Mouse (Mus musculus) limb, embryonic 14.5 days (tissue): ENCODE data around the gene Atp11a. TPM values are rescaled to one million over a fixed set of nuclear protein-coding genes. Genes with fewer than 3 reads are reported as not detected.

ENCODE experiments used
- ATAC-seq: fragments of 200-750 bp; cut with Nextera tagmentation; 2 replicates; pipeline ENCODE4 v1.8.0; 2017; ENCODE audit warnings: low read depth, moderate number of reproducible peaks, moderate TSS enrichment; ENCODE audit not compliant: low FRiP score
- DNase-seq: peaks from one replicate; pipeline ENCODE4 v3.0.0-alpha.2; 2015; ENCODE audit warnings: low spot score
- H3K27ac ChIP-seq: fragments of 300-500 bp; sonication (generic); replicated peaks from 2 replicates; pipeline ENCODE4 v1.5.1; 2014; ENCODE audit warnings: low read depth, mild to moderate bottlenecking, low read length, moderate library complexity, mixed read lengths
- H3K27me3 ChIP-seq: fragments of 300-500 bp; sonication (generic); 2 replicates; pipeline ENCODE4 v1.6.1; 2014; ENCODE audit warnings: low read length, mixed read lengths; ENCODE audit not compliant: control insufficient read depth, insufficient read depth
- H3K36me3 ChIP-seq: fragments of 300-500 bp; sonication (generic); 2 replicates; pipeline ENCODE4 v1.6.1; 2014; ENCODE audit warnings: mild to moderate bottlenecking, low read length, moderate library complexity, mixed read lengths; ENCODE audit not compliant: control insufficient read depth, insufficient read depth
- H3K4me1 ChIP-seq: fragments of 300-500 bp; sonication (generic); 2 replicates; pipeline ENCODE4 v1.6.1; 2014; ENCODE audit warnings: antibody characterized with exemption, low read length, mixed read lengths; ENCODE audit not compliant: control insufficient read depth, insufficient read depth
- H3K4me2 ChIP-seq: fragments of 300-500 bp; sonication (generic); replicated peaks from 2 replicates; pipeline ENCODE4 v1.6.1; 2014; ENCODE audit warnings: low read depth, mild to moderate bottlenecking, low read length, moderate library complexity; ENCODE audit not compliant: severe bottlenecking
- H3K4me3 ChIP-seq: fragments of 300-500 bp; sonication (generic); replicated peaks from 2 replicates; pipeline ENCODE4 v1.5.1; 2014; ENCODE audit warnings: low read length
- H3K9ac ChIP-seq: fragments of 300-500 bp; sonication (generic); 2 replicates; pipeline ENCODE4 v1.6.1; 2014; ENCODE audit warnings: mild to moderate bottlenecking, low read depth, low read length, moderate library complexity; ENCODE audit not compliant: severe bottlenecking
- H3K9me3 ChIP-seq: fragments of 300-500 bp; sonication (generic); 2 replicates; pipeline ENCODE4 v1.6.1; 2016; ENCODE audit warnings: low read length; ENCODE audit not compliant: control insufficient read depth
- POLR2A ChIP-seq: fragments of 200-500 bp; IDR thresholded peaks from 2 replicates; pipeline ENCODE4 v1.8.0; 2012; ENCODE audit warnings: inconsistent platforms, mild to moderate bottlenecking, moderate library complexity, borderline replicate concordance; ENCODE audit not compliant: insufficient read depth, insufficient read length; ENCODE audit errors: extremely low read depth
- WGBS: fragments of 180-500 bp; shearing (Covaris S2); extraction: QIAGEN DNeasy Blood & Tissue Kit; methylation state at CpG from one replicate; pipeline ENCODE4 v1.1.7; 2014; 5-methylcytosine and 5-hydroxymethylcytosine counted together
- polyA plus RNA-seq, 2 experiments: library from polyadenylated mRNA; depleted of rRNA in 1 of 2; stranded (reverse) in 1 of 2; unstranded in 1 of 2; fragments of >200 nt; fragmentation: Nextera tagmentation in 1 of 2; extraction: Ambion mirVana in 1 of 2; gene quantifications; 2 replicates each; pipeline versions ENCODE4 v1.2.1 to v1.2.3; 2012 to 2014

Gene Atp11a
- polyA plus RNA-seq, 2 experiments = 26.0 to 81.8 TPM

DNA sequence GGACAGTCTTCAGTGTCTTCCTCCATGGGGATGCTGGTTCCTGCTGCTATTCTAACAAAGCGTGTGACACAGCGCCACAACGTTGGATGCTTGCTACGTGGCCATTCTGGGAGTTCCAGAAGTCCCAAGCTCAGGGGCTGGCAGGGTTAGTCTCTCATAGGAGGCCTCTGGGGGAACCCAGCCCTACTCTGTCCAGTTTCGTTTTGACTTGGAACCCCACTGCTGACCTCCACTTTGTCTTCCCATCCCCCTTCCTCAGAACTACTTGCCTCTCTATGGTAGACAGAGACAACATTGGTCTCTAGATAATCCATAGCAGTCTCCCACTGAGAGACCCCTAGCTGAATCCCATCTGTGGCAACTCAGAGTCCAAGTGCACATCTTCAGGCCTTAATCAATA, 149.8 kb downstream of the Atp11a start:
- TF ChIP-seq POLR2A = no peak
- Histone ChIP-seq H3K9me3 (no peaks in the 10 kb centered on the region), H3K4me3 (no peak overlapping the region), H3K9ac (no peak overlapping the region), H3K4me2 (no peak overlapping the region), H3K27ac (no peak overlapping the region), H3K4me1 (no peaks in the 10 kb centered on the region), H3K27me3 (no peaks in the 10 kb centered on the region), H3K36me3 (no peaks in the 10 kb centered on the region)
- 79% methylated on average over 5 of the region's 5 CpGs for WGBS
- DNase-seq = no peak
- ATAC-seq = no peak

DNA sequence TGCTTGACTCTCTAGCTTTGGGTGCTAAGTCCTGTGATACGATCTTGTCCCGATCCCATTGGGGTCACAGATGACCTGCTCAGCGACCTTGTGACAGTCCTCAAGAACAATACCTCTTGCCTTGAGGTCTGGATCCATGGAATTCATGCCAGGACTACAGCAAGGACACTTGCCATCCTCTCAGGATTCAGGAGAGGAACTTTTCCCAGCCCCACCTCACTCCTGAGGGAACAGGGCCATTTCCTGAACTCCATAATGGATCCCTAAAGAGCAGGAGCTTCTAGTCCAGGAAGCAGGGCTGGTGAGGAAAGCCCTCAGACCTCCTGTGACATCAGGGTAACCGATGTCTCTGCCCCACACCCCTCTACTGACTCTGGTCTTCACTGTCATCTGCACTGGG, 150.9 kb downstream of the Atp11a start:
- DNase-seq (no peak), ATAC-seq (no peak)
- Histone ChIP-seq H3K4me2 (no peak overlapping the region), H3K27me3 (no peaks in the 10 kb centered on the region), H3K36me3 (no peaks in the 10 kb centered on the region), H3K27ac (no peak overlapping the region), H3K4me3 (no peak overlapping the region), H3K9ac (no peak overlapping the region), H3K4me1 (no peaks in the 10 kb centered on the region), H3K9me3 (no peaks in the 10 kb centered on the region)
- no peak for TF ChIP-seq POLR2A
- WGBS = 80% methylated on average over 4 of the region's 4 CpGs

DNA sequence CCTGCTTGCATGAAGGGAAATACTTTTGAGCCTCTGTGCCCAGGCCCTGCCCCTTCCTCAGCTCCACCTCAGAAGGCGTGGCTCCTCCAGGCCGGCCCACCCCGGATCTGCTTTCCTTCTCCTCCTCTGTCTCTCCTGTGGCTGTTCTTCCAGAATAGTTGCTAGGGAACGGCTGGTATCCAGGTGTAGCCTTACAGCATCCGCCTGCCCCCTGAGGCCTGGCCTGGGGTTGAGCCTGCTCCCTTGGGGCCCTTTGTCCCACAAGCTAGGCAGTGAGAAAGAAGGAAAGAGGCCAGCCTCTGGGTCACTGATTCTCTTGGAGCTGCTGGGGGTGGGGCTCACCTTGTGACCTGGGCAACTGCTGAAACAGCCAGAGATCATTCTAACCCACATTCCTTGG, 155.2 kb downstream of the Atp11a start:
- Histone ChIP-seq H3K9ac (no peak overlapping the region), H3K27me3 (no peaks in the 10 kb centered on the region), H3K4me1 (peaks cover 10% of the 10 kb centered on the region), H3K4me3 (no peak overlapping the region), H3K4me2 (no peak overlapping the region), H3K36me3 (no peaks in the 10 kb centered on the region), H3K9me3 (no peaks in the 10 kb centered on the region), H3K27ac (no peak overlapping the region)
- TF ChIP-seq POLR2A = no peak
- ATAC-seq (no peak), DNase-seq (no peak)
- 5% methylated on average over 5 of the region's 5 CpGs for WGBS

DNA sequence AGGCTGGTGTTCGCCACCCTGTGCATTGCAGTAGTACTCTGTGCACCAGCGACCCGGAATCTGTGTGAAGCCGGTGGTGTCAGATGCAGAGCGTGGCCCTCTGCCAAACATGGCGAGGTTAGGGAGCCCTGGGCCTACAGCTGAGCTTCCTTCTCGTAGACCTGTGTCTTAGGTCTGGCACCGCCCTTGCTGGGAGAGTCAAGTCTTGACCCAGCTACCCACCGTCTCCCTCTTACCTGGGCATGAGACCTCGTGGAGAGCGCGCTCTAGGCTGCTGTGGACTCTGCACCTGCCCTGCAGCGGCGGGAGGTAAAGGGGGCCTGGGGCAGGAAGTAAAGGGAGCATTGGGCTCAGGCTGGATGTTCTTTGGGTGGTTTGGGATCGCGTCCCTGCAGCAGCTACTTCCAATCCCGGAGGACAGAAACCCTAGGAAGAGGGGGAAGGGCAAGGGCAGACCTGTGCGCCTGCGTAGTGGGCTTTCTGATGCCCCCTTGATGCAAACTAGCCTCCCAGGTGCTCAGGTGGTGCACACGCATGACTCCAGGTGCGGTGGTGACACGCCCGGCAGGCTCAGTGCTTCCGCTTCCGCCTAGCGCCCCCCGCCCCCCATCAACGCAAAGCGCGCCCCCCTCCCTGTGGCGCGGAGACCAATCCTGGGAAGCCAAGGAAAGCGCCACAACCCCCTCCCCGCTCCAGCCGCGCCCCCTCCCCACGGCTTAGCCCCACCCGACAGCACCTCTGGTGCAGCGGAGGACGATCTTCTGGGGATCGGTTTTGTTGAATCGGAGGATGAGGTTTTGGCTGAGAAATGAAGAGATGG, 158.6 kb downstream of the Atp11a start:
- Histone ChIP-seq H3K9me3 (no peaks in the 10 kb centered on the region), H3K36me3 (no peaks in the 10 kb centered on the region), H3K4me1 (peaks cover 10% of the 10 kb centered on the region), H3K9ac (peak overlapping the region; percentile 61), H3K4me3 (peak overlapping the region; percentile 52), H3K4me2 (peak overlapping the region; percentile 95), H3K27me3 (no peaks in the 10 kb centered on the region), H3K27ac (no peak overlapping the region)
- WGBS = 19% methylated on average over 33 of the region's 42 CpGs
- DNase-seq (peak; percentile 63), ATAC-seq (peak; percentile 83)
- no peak for TF ChIP-seq POLR2A

DNA sequence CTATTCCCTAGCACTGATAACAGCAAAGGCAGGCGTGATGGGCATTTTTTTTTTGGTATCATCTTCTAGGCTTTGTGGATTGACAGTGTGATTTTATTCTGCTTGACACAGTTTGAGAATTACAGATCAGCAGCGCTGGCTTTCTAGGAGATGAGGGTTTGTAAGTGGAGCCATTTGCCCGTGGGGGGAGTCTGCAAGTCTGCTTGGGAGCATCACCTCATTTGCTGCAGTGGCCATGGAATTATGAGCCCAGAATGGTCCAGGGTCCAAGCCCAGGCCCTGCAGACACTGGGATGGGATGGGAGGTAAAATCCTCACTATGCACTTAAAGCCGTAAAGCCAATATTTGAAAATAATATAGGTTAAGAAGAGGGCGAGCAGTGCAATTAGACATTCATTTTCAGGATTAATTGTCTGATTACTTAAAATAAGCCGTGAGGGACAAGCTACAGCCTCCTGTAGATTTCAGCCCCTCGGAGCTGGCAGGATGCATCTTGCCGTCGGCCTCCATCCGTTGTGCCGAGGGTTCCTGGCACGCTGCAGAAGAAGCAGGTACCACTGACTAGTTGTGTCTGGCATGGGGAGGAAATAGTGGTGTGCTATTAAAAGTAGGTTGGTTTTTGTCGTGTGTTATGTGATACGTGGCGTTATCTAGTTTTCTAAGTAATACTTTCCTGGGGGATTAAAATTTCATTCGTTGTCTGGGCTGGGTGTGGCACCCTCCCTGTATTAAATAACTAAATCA, 159.5 kb downstream of the Atp11a start:
- no peak overlapping the region for H3K27ac ChIP-seq
- TF ChIP-seq POLR2A = no peak
- WGBS = 66% methylated on average over 16 of the region's 16 CpGs

More for the DNA sequence above, 159.5 kb downstream of the Atp11a start:
- Histone ChIP-seq H3K4me1 (peaks cover 10% of the 10 kb centered on the region), H3K36me3 (no peaks in the 10 kb centered on the region), H3K9me3 (no peaks in the 10 kb centered on the region), H3K4me3 (peak overlapping the region; percentile 52), H3K27me3 (no peaks in the 10 kb centered on the region), H3K4me2 (peak overlapping the region; percentile 95), H3K9ac (peak overlapping the region; percentile 61; the same call in 1 of the 2 replicates)
- DNase-seq (no peak), ATAC-seq (no peak)
